Mouse (Mus musculus) brown adipose tissue, adult 24 weeks (tissue): ENCODE results near the gene Speer4f2. TPM values are rescaled to one million over a fixed set of nuclear protein-coding genes. Genes with fewer than 3 reads are reported as not detected.

Experiments
- H3K27ac ChIP-seq: fragments of 200-500 bp; replicated peaks from 2 replicates; pipeline ENCODE4 v1.5.1; 2012; ENCODE audit warnings: low read depth, mild to moderate bottlenecking, low read length
- H3K4me1 ChIP-seq: fragments of 200-500 bp; 2 replicates; pipeline ENCODE4 v1.6.1; 2012; ENCODE audit warnings: low read length, mixed read lengths; ENCODE audit not compliant: control insufficient read depth, insufficient read depth, insufficient read length
- H3K4me3 ChIP-seq: fragments of 200-500 bp; 2 replicates; pipeline ENCODE4 v1.5.1; 2012; ENCODE audit warnings: low read depth, mild to moderate bottlenecking, low read length, moderate library complexity; ENCODE audit not compliant: insufficient read depth
- polyA plus RNA-seq: library from polyadenylated mRNA; stranded (reverse); fragments of >200 nt; gene quantifications from 2 replicates; pipeline ENCODE4 v1.2.4, GENCODE M21; 2012; ENCODE audit not compliant: missing spikeins, insufficient read depth, insufficient read length

Speer4f2 gene
- polyA plus RNA-seq, 1 experiment, result not detected

GRCm38 (mm10) chr5:17419921-17420320 is 46.9 kb downstream of the Speer4f2 start:
- Histone ChIP-seq H3K27ac (no peak overlapping the region), H3K4me1 (no peaks in the 10 kb centered on the region), H3K4me3 (no peak overlapping the region)

- Histone ChIP-seq H3K4me1 (no peaks in the 10 kb centered on the region; the same call in 1 of the 2 replicates), H3K27ac (no peak overlapping the region), H3K4me3 (no peak overlapping the region)
Measured at GRCm38 (mm10) chr5:17422225-17422624, 49.2 kb downstream of the Speer4f2 start.

GRCm38 (mm10) chr5:17426930-17427329 is 54.0 kb downstream of the Speer4f2 start:
- no peaks in the 10 kb centered on the region; the same call in 1 of the 2 replicates for H3K4me1 ChIP-seq
- H3K4me3 ChIP-seq, result no peak overlapping the region
- H3K27ac ChIP-seq, result no peak overlapping the region

Other genes starting within 250 kb of the Speer4f2 start
- gene Speer4f1, start 102.9 kb downstream of the Speer4f2 start, polyA plus RNA-seq, result not detected in 2 replicates
- 11.1 and 12.1 TPM in 2 replicates for gene Sema3c, start 201.1 kb downstream of the Speer4f2 start, polyA plus RNA-seq